Mouse (Mus musculus) G1E (cell line): ENCODE measurements around the gene Aarsd1. TPM values are rescaled to one million over a fixed set of nuclear protein-coding genes. Genes with fewer than 3 reads are reported as not detected.

ENCODE experiments used
- ATAC-seq: 2 replicates; pipeline ENCODE4 v1.8.0; 2016; ENCODE audit warnings: mild to moderate bottlenecking; ENCODE audit not compliant: insufficient number of reproducible peaks, poor library complexity, low FRiP score, severe bottlenecking; ENCODE audit errors: extremely low read depth
- DNase-seq: peaks from one replicate; pipeline ENCODE4 v3.0.0; 2012; ENCODE audit warnings: low spot score
- H3K27me3 ChIP-seq: 2 replicates; pipeline ENCODE4 v1.6.1; 2012; ENCODE audit warnings: mild to moderate bottlenecking, low read length, inconsistent platforms; ENCODE audit not compliant: insufficient read depth
- H3K36me3 ChIP-seq: replicated peaks from 2 replicates; pipeline ENCODE3; 2012; ENCODE audit warnings: mild to moderate bottlenecking, inconsistent platforms
- H3K4me1 ChIP-seq: 2 replicates; pipeline ENCODE4 v1.6.1; 2012; ENCODE audit warnings: low read depth, low read length, inconsistent platforms, mixed read lengths; ENCODE audit not compliant: insufficient read depth
- H3K4me3 ChIP-seq: 2 replicates; pipeline ENCODE4 v1.5.1; 2012; ENCODE audit warnings: low read depth, mild to moderate bottlenecking, inconsistent platforms, low read length, moderate library complexity, mixed read lengths
- H3K9me3 ChIP-seq: replicated peaks from 2 replicates; pipeline ENCODE4 v1.6.1; 2012; ENCODE audit warnings: inconsistent platforms
- CTCF ChIP-seq: IDR thresholded peaks from 2 replicates; pipeline ENCODE4 v1.5.1; 2012; ENCODE audit warnings: low read depth, low read length, inconsistent platforms, mixed read lengths
- GATA1 ChIP-seq: IDR thresholded peaks from 2 replicates; pipeline ENCODE4 v1.6.1; 2012; ENCODE audit warnings: borderline replicate concordance, low read length, inconsistent platforms, mixed read lengths
- GATA2 ChIP-seq: IDR thresholded peaks from 2 replicates; pipeline ENCODE4 v1.6.1; 2012; ENCODE audit warnings: low read depth, low read length, inconsistent platforms, borderline replicate concordance
- POLR2AphosphoS5 ChIP-seq: IDR thresholded peaks from 2 replicates; pipeline ENCODE4 v1.6.1; 2012; ENCODE audit warnings: low read depth, low read length, inconsistent platforms; ENCODE audit not compliant: insufficient replicate concordance
- TAL1 ChIP-seq: conservative IDR thresholded peaks from 2 replicates; pipeline ENCODE4 v1.6.1; 2012; ENCODE audit warnings: low read depth, low read length, inconsistent platforms, mixed read lengths
- polyA plus RNA-seq: library from polyadenylated mRNA; stranded (reverse); fragments of >175 nt; gene quantifications from 2 replicates; pipeline ENCODE4 v1.2.3, GENCODE M21; 2012
- total RNA-seq, 2 experiments: library from RNA; stranded (forward) in 1 of 2; stranded (reverse) in 1 of 2; fragments of 200-1000 nt in 1 of 2; fragments of >200 nt in 1 of 2; fragmentation: Nextera tagmentation in 1 of 2; gene quantifications; 2 replicates each; pipeline ENCODE4 v1.2.3; 2014 to 2017

The Aarsd1 gene
- total and polyA plus RNA-seq, 3 experiments, result 47.0 to 67.7 (median 55.8) TPM

DNA sequence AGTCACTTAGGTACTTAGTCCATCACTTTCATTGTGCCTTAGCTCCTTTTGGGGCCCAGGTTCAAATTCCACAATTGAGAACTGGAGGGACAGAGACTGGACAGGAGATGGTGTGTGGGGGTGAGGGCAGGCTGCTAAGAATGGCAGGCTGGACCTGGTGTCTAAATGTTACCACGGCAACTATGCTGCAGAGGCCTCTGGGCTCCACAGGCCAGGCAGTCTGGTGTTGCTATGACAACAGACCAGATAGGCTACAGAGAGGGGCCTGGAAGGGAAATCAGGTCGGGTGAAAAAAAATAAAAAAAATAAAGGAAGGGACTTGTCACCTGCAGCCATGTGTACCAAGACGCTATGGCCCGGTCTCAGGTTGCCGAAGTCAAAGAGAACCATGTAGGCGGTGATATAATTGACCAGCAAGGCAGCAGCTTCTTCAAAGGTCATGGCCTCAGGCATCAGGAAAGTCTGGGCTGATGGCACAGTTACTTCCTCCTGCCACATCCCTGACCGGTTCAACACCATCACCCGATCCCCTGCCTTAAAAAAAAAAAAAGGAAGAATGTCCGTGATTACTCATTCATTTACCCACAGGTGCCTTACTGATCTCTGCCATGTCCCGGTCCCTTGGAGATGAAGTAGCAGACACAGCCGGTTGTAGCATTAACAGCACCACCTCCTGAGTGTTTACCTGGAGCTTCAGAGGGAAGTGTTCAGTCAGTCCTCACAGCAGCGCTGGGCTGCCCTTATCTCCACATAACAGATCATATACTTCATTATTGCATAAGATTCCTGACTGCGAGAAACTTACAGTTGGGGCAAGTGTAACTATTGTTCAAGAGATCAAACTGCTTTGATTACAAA, 45.4 kb upstream of the Aarsd1 start:
- peaks cover 88% of the 10 kb centered on the region for H3K4me1 ChIP-seq
- no peaks in the 10 kb centered on the region for H3K9me3 ChIP-seq
- DNase-seq (peak; percentile 50), ATAC-seq (0 out of 2 replicates have a peak, but pooled peaks have one; percentile 15)
- peak overlapping the region; percentile 65; the same call in 1 of the 2 replicates for H3K4me3 ChIP-seq
- peaks cover 58% of the 10 kb centered on the region for H3K36me3 ChIP-seq
- H3K27me3 ChIP-seq, result no peaks in the 10 kb centered on the region
- TF ChIP-seq GATA1, result no peak
- peak; percentile 80 for TF ChIP-seq TAL1
- TF ChIP-seq GATA2, result no peak
- no peak for TF ChIP-seq POLR2AphosphoS5
- no peak for TF ChIP-seq CTCF

DNA sequence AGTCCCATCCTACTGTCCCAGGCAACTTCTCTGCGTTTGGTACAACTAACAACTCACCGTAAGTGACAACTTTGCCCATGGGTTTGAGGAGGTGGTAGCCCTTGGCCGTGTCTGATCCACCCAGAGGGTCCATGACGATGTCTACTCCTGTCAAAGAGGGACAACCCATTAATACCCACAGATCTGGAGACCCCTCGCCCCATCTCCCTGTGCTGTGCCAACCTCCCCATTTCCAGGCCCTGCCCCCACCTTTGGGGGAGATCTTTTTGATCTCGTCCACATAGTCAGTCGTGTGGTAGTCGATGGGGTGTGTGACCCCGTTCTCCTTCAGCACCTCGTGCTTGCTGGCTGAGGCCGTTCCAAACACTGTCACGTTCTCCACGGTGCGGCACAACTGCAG, 44.7 kb upstream of the Aarsd1 start:
- TF ChIP-seq POLR2AphosphoS5 (no peak), CTCF (no peak), GATA1 (no peak), GATA2 (no peak), TAL1 (no peak)
- Histone ChIP-seq H3K9me3 (no peaks in the 10 kb centered on the region), H3K27me3 (no peaks in the 10 kb centered on the region), H3K36me3 (peaks cover 64% of the 10 kb centered on the region), H3K4me3 (peak overlapping the region; percentile 65; the same call in 1 of the 2 replicates), H3K4me1 (peaks cover 88% of the 10 kb centered on the region)
- ATAC-seq, result no peak
- DNase-seq, result no peak

DNA sequence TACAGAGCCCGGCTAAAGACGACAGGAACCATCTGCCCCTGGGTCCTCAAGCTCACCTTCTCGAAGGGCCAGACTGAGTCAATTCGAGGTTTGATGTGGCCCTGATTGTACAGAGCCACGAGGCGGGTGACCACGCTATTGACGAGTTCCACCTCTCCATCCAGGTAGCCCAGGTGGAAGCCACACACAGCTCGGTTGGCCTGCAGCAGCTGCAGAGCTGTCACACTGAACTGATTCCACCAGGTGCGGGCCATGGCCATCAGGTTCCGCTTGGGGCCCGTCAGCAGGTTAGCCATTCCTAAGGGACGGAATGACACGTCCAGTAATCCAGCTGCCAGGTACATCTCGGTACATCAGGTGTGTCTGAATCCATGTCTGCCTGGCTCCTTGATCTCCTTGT, 42.9 kb upstream of the Aarsd1 start:
- H3K4me1 ChIP-seq, result peaks cover 92% of the 10 kb centered on the region
- H3K9me3 ChIP-seq, result no peaks in the 10 kb centered on the region
- TF ChIP-seq GATA2 (no peak), TAL1 (no peak), GATA1 (no peak)
- no peak for ATAC-seq
- H3K4me3 ChIP-seq, result no peak overlapping the region
- H3K27me3 ChIP-seq, result no peaks in the 10 kb centered on the region
- peaks cover 80% of the 10 kb centered on the region for H3K36me3 ChIP-seq
- no peak for DNase-seq

DNA sequence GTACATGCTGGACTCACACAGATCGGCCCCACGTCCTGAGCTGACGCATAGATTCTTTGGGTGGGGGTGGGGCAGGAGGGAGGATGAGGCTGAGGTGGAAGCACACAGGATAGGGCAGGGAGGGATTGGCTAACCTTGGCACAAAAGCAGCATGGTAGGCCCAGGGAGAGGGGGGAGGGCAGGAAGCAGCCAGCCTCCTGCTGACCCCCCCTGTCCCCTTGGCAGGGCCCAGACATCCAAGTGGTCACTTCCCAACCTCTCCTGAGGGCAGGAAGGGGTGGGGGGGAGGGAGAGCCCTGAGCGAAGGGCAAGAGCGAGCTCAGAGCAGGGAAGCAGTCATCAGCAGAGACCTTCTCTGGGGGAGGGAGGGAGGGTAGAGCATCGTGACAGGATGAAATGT, 42.3 kb upstream of the Aarsd1 start:
- Histone ChIP-seq H3K27me3 (no peaks in the 10 kb centered on the region), H3K9me3 (no peaks in the 10 kb centered on the region), H3K4me3 (no peak overlapping the region), H3K36me3 (peaks cover 86% of the 10 kb centered on the region), H3K4me1 (peaks cover 92% of the 10 kb centered on the region)
- ATAC-seq, result no peak
- DNase-seq, result no peak
- TF ChIP-seq POLR2AphosphoS5, result no peak
- TF ChIP-seq CTCF, result no peak
- TF ChIP-seq GATA2, result no peak
- no peak for TF ChIP-seq TAL1
- TF ChIP-seq GATA1, result no peak

DNA sequence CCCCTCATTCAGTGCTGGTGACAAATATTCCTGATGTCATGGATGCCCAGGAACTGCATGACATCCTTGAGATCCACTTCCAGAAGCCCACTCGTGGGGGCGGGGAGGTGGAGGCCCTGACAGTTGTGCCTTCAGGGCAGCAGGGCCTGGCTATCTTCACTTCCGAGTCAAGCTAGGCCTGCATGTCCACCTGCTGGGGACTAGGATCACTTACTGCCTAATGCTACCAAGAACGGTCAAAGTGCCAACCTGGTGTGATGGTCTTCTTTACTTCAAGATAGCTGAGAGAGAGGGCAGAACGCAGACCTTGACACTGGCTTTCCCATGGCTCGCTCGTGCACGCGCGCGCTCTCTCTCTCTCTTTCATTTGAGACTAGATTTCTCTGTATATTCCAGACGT, 40.8 kb upstream of the Aarsd1 start:
- peaks cover 93% of the 10 kb centered on the region for H3K36me3 ChIP-seq

DNA sequence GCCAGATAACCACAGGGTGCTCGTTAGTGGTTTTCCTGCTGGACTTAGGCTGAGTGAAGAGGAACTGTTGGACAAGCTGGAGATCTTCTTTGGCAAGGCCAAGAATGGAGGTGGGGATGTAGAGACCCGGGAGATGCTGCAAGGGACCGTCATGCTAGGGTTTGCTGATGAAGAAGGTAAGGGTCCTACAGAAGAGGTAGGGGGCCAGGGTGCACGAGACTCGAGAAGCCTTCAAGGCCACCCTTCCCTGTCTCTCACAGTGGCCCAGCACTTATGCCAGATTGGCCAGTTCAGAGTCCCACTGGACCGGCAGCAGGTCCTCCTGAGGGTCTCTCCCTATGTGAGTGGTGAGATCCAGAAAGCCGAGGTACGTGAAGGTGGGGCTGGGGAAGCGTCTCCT, 40.2 kb upstream of the Aarsd1 start:
- peaks cover 86% of the 10 kb centered on the region for H3K4me1 ChIP-seq
- ATAC-seq (no peak), DNase-seq (no peak)
- no peaks in the 10 kb centered on the region for H3K27me3 ChIP-seq
- no peaks in the 10 kb centered on the region for H3K9me3 ChIP-seq
- peaks cover 94% of the 10 kb centered on the region for H3K36me3 ChIP-seq
- H3K4me3 ChIP-seq, result no peak overlapping the region
- TF ChIP-seq CTCF (no peak), GATA2 (no peak), TAL1 (no peak), POLR2AphosphoS5 (no peak), GATA1 (no peak)

More for the DNA sequence above, 40.8 kb upstream of the Aarsd1 start:
- Histone ChIP-seq H3K4me3 (no peak overlapping the region), H3K27me3 (no peaks in the 10 kb centered on the region), H3K9me3 (no peaks in the 10 kb centered on the region), H3K4me1 (peaks cover 88% of the 10 kb centered on the region)
- TF ChIP-seq GATA1 (no peak), GATA2 (no peak), CTCF (no peak), POLR2AphosphoS5 (no peak), TAL1 (no peak)
- no peak for ATAC-seq
- DNase-seq, result no peak

DNA sequence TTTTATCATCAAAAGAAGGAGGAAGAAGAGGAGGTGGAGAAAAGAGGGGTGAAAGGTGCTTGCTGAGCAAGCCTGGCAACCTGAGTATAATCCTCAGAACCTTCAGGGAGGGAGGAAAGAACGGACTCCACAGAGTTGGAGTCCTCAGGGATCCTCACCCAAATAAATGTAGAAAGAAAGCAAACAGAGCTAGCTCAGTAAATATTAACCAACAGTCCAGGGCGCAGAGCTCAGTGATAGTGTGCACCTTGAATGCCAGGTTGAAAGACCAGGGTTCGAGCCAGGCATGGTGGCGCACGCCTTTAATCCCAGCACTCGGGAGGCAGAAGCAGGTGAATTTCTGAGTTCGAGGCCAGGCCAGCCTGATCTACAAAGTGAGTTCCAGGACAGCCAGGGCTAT, 38.2 kb upstream of the Aarsd1 start:
- Histone ChIP-seq H3K9me3 (no peaks in the 10 kb centered on the region), H3K4me3 (no peak overlapping the region), H3K4me1 (peaks cover 88% of the 10 kb centered on the region), H3K27me3 (no peaks in the 10 kb centered on the region), H3K36me3 (peaks cover 84% of the 10 kb centered on the region)
- TF ChIP-seq GATA1 (no peak), CTCF (no peak), GATA2 (no peak), TAL1 (no peak), POLR2AphosphoS5 (no peak)
- DNase-seq (no peak), ATAC-seq (no peak)
